Mouse (Mus musculus): ENCODE data around the gene Gapdhs. TPM values are rescaled to one million over a fixed set of nuclear protein-coding genes. Genes with fewer than 3 reads are reported as not detected.

The Gapdhs gene
- polyA plus RNA-seq, 1 experiment, result 1.1 TPM

- no peak for DNase-seq
- Histone ChIP-seq H3K36me3 (ENCODE audit: control insufficient read depth, insufficient read depth, low read length) (no peaks in the 10 kb centered on the region), H3K4me1 (replicated peaks; ENCODE audit: control insufficient read depth, insufficient read depth, low read length) (no peaks in the 10 kb centered on the region), H3K27me3 (ENCODE audit: control insufficient read depth, insufficient read depth, low read length) (no peaks in the 10 kb centered on the region), H3K4me3 (ENCODE audit: control insufficient read depth, insufficient read depth, low read length) (no peak overlapping the region), H3K27ac (ENCODE audit: control insufficient read depth, insufficient read depth, low read length) (no peak overlapping the region)
- TF ChIP-seq CTCF (IDR thresholded peaks at IDR 0.05; ENCODE audit: borderline replicate concordance, control insufficient read depth, extremely low read depth, insufficient read depth, low read length, poor library complexity) (no peak), POLR2A (IDR thresholded peaks at IDR 0.05; ENCODE audit: control insufficient read depth, extremely low read depth, insufficient read depth, low read length, poor library complexity) (no peak)
- 94% methylated on average over 3 of the region's 3 CpGs for WGBS
These were observed 39.2 kb upstream of the Gapdhs start for GRCm38 (mm10) chr7:30782658-30783057.

GRCm38 (mm10) chr7:30781792-30782191 lies 38.3 kb upstream of the Gapdhs start:
- Histone ChIP-seq H3K36me3 (ENCODE audit: control insufficient read depth, insufficient read depth, low read length) (no peaks in the 10 kb centered on the region), H3K27ac (ENCODE audit: control insufficient read depth, insufficient read depth, low read length) (no peak overlapping the region), H3K4me3 (ENCODE audit: control insufficient read depth, insufficient read depth, low read length) (no peak overlapping the region), H3K4me1 (replicated peaks; ENCODE audit: control insufficient read depth, insufficient read depth, low read length) (no peaks in the 10 kb centered on the region), H3K27me3 (ENCODE audit: control insufficient read depth, insufficient read depth, low read length) (no peaks in the 10 kb centered on the region)
- DNase-seq, result peak; percentile 24
- TF ChIP-seq POLR2A (IDR thresholded peaks at IDR 0.05; ENCODE audit: control insufficient read depth, extremely low read depth, insufficient read depth, low read length, poor library complexity) (no peak), CTCF (IDR thresholded peaks at IDR 0.05; ENCODE audit: borderline replicate concordance, control insufficient read depth, extremely low read depth, insufficient read depth, low read length, poor library complexity) (peak; percentile 80)
- 49% methylated on average over 4 of the region's 4 CpGs for WGBS

- H3K27ac ChIP-seq (ENCODE audit: control insufficient read depth, insufficient read depth, low read length), result no peak overlapping the region
- no peak for TF ChIP-seq POLR2A (IDR thresholded peaks at IDR 0.05; ENCODE audit: control insufficient read depth, extremely low read depth, insufficient read depth, low read length, poor library complexity)
- no peak for TF ChIP-seq CTCF (IDR thresholded peaks at IDR 0.05; ENCODE audit: borderline replicate concordance, control insufficient read depth, extremely low read depth, insufficient read depth, low read length, poor library complexity)
- no peaks in the 10 kb centered on the region for H3K4me1 ChIP-seq (replicated peaks; ENCODE audit: control insufficient read depth, insufficient read depth, low read length)
- 20% methylated on average over 1 of the region's 1 CpGs for WGBS
- no peak for DNase-seq
- H3K4me3 ChIP-seq (ENCODE audit: control insufficient read depth, insufficient read depth, low read length), result no peak overlapping the region
- no peaks in the 10 kb centered on the region for H3K36me3 ChIP-seq (ENCODE audit: control insufficient read depth, insufficient read depth, low read length)
- H3K27me3 ChIP-seq (ENCODE audit: control insufficient read depth, insufficient read depth, low read length), result no peaks in the 10 kb centered on the region
These were observed 34.4 kb upstream of the Gapdhs start for GRCm38 (mm10) chr7:30777911-30778310.

- no peak for DNase-seq
- H3K27me3 ChIP-seq (ENCODE audit: control insufficient read depth, insufficient read depth, low read length), result no peaks in the 10 kb centered on the region
- H3K4me3 ChIP-seq (ENCODE audit: control insufficient read depth, insufficient read depth, low read length), result no peak overlapping the region
- no peak overlapping the region for H3K27ac ChIP-seq (ENCODE audit: control insufficient read depth, insufficient read depth, low read length)
- no peaks in the 10 kb centered on the region for H3K4me1 ChIP-seq (replicated peaks; ENCODE audit: control insufficient read depth, insufficient read depth, low read length)
- WGBS, result 90% methylated on average over 7 of the region's 7 CpGs
- no peaks in the 10 kb centered on the region for H3K36me3 ChIP-seq (ENCODE audit: control insufficient read depth, insufficient read depth, low read length)
- no peak for TF ChIP-seq POLR2A (IDR thresholded peaks at IDR 0.05; ENCODE audit: control insufficient read depth, extremely low read depth, insufficient read depth, low read length, poor library complexity)
- no peak for TF ChIP-seq CTCF (IDR thresholded peaks at IDR 0.05; ENCODE audit: borderline replicate concordance, control insufficient read depth, extremely low read depth, insufficient read depth, low read length, poor library complexity)
These were observed 33.6 kb upstream of the Gapdhs start for GRCm38 (mm10) chr7:30777081-30777579.

GRCm38 (mm10) chr7:30776104-30776503 lies 32.6 kb upstream of the Gapdhs start:
- DNase-seq, result no peak
- H3K27me3 ChIP-seq (ENCODE audit: control insufficient read depth, insufficient read depth, low read length), result no peaks in the 10 kb centered on the region
- H3K36me3 ChIP-seq (ENCODE audit: control insufficient read depth, insufficient read depth, low read length), result no peaks in the 10 kb centered on the region
- H3K4me1 ChIP-seq (replicated peaks; ENCODE audit: control insufficient read depth, insufficient read depth, low read length), result no peaks in the 10 kb centered on the region
- 96% methylated on average over 9 of the region's 9 CpGs for WGBS
- H3K27ac ChIP-seq (ENCODE audit: control insufficient read depth, insufficient read depth, low read length), result no peak overlapping the region
- TF ChIP-seq CTCF (IDR thresholded peaks at IDR 0.05; ENCODE audit: borderline replicate concordance, control insufficient read depth, extremely low read depth, insufficient read depth, low read length, poor library complexity), result no peak
- TF ChIP-seq POLR2A (IDR thresholded peaks at IDR 0.05; ENCODE audit: control insufficient read depth, extremely low read depth, insufficient read depth, low read length, poor library complexity), result no peak
- H3K4me3 ChIP-seq (ENCODE audit: control insufficient read depth, insufficient read depth, low read length), result no peak overlapping the region

GRCm38 (mm10) chr7:30769236-30769635 lies 25.8 kb upstream of the Gapdhs start:
- TF ChIP-seq CTCF (IDR thresholded peaks at IDR 0.05; ENCODE audit: borderline replicate concordance, control insufficient read depth, extremely low read depth, insufficient read depth, low read length, poor library complexity) (no peak), POLR2A (IDR thresholded peaks at IDR 0.05; ENCODE audit: control insufficient read depth, extremely low read depth, insufficient read depth, low read length, poor library complexity) (no peak)
- WGBS, result 69% methylated on average over 9 of the region's 9 CpGs
- Histone ChIP-seq H3K36me3 (ENCODE audit: control insufficient read depth, insufficient read depth, low read length) (no peaks in the 10 kb centered on the region), H3K4me3 (ENCODE audit: control insufficient read depth, insufficient read depth, low read length) (no peak overlapping the region), H3K4me1 (replicated peaks; ENCODE audit: control insufficient read depth, insufficient read depth, low read length) (no peaks in the 10 kb centered on the region), H3K27me3 (ENCODE audit: control insufficient read depth, insufficient read depth, low read length) (no peaks in the 10 kb centered on the region), H3K27ac (ENCODE audit: control insufficient read depth, insufficient read depth, low read length) (no peak overlapping the region)
- DNase-seq, result no peak

- H3K27ac ChIP-seq (ENCODE audit: control insufficient read depth, insufficient read depth, low read length), result no peak overlapping the region
- no peaks in the 10 kb centered on the region for H3K36me3 ChIP-seq (ENCODE audit: control insufficient read depth, insufficient read depth, low read length)
- no peaks in the 10 kb centered on the region for H3K27me3 ChIP-seq (ENCODE audit: control insufficient read depth, insufficient read depth, low read length)
- H3K4me1 ChIP-seq (replicated peaks; ENCODE audit: control insufficient read depth, insufficient read depth, low read length), result no peaks in the 10 kb centered on the region
- DNase-seq, result no peak
- no peak overlapping the region for H3K4me3 ChIP-seq (ENCODE audit: control insufficient read depth, insufficient read depth, low read length)
- TF ChIP-seq CTCF (IDR thresholded peaks at IDR 0.05; ENCODE audit: borderline replicate concordance, control insufficient read depth, extremely low read depth, insufficient read depth, low read length, poor library complexity), result no peak
- TF ChIP-seq POLR2A (IDR thresholded peaks at IDR 0.05; ENCODE audit: control insufficient read depth, extremely low read depth, insufficient read depth, low read length, poor library complexity), result no peak
- WGBS, result 91% methylated on average over 4 of the region's 4 CpGs
These were observed 22.9 kb upstream of the Gapdhs start for GRCm38 (mm10) chr7:30766408-30766807.
